In the genomic region with DNA sequence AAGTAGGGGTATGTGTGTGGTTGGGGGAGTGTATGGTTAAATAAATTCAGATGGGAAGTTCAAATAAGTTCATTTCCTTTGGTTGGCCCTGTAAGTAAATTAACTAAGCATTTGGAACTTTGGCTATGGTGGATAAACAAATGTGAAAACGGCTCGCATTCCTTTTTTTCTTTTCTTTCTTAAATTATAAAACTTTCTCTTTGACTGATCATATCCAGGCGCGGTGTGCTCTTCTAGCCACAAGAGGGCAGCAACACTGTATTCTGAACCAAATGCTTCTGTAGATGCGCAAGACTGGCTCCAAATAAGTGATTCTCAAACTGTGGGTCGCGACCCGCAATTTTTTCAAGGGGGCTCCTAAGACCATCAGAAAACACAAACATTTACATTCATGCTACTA, we compare ENCODE assay signal across 8 mouse cellular contexts.
DNase-seq lines count a peak whose midpoint lies in the region; ATAC-seq and TF ChIP-seq lines count a peak whose summit lies in the region.
"Had no signal": no experiment of that assay in that cellular context is flagged by ENCODE, and none has a peak within 500 bp of the region (broad histone marks: within the 10 kb centered on the region; RNA-seq: fewer than 3 reads in every experiment).

No protein-coding gene starts in this region.

- no peaks in the 10 kb centered on the region for H3K36me3 ChIP-seq in kidney, postnatal 0 days (ENCODE audit: insufficient read depth, low read length)
- H3K36me3 ChIP-seq: liver, embryonic 13.5 days had no signal

- H3K9me3 ChIP-seq in kidney, postnatal 0 days (replicated peaks; ENCODE audit: low read length), result no peaks in the 10 kb centered on the region
- H3K9me3 ChIP-seq: liver, embryonic 13.5 days had no signal

- H3K27me3 ChIP-seq in kidney, postnatal 0 days (ENCODE audit: insufficient read depth, low read length), result no peaks in the 10 kb centered on the region
- H3K27me3 ChIP-seq: liver, embryonic 13.5 days had no signal

- H3K4me3 ChIP-seq in kidney, postnatal 0 days (replicated peaks; ENCODE audit: low read depth, low read length), result no peak overlapping the region
- H3K4me3 ChIP-seq: liver, embryonic 13.5 days had no signal

- no peak overlapping the region for H3K9ac ChIP-seq in kidney, postnatal 0 days (ENCODE audit: low read depth, low read length)
- H3K9ac ChIP-seq: liver, embryonic 13.5 days had no signal

- peak; percentile 59 for DNase-seq in A20 (ENCODE audit: low read depth, low spot score)
- peak; percentile 65 for DNase-seq in cerebellum, adult 9-10 months
- peak; percentile 86 for DNase-seq in kidney, postnatal 0 days (ENCODE audit: low spot score)
- peak; percentile 9 to 24 for DNase-seq in lung, adult 18-20 months
- peak; percentile 83 for DNase-seq in retina, embryonic 14.5 days (ENCODE audit: low spot score)
- DNase-seq: liver, embryonic 13.5 days had no signal

- H3K4me2 ChIP-seq in kidney, postnatal 0 days (ENCODE audit: low read length), result peak overlapping the region; percentile 3; the same call in 1 of the 2 replicates
- H3K4me2 ChIP-seq: liver, embryonic 13.5 days had no signal

- ATAC-seq in CD4-positive, CD25-positive, alpha-beta regulatory T cell, adult 4 months, result peak; percentile 69
- ATAC-seq in frontal cortex, adult (ENCODE audit: low TSS enrichment), result peak; percentile 85
- ATAC-seq in kidney, postnatal 0 days (replicated peaks; ENCODE audit: low FRiP score, low read depth), result no peak

- 4% methylated on average over 8 of the region's 8 CpGs for WGBS in kidney, postnatal 0 days

- no peaks in the 10 kb centered on the region for H3K4me1 ChIP-seq in kidney, postnatal 0 days (replicated peaks; ENCODE audit: insufficient read depth, low read length)
- H3K4me1 ChIP-seq: liver, embryonic 13.5 days had no signal

- H3K27ac ChIP-seq in kidney, postnatal 0 days, result no peak overlapping the region
- H3K27ac ChIP-seq: liver, embryonic 13.5 days had no signal

- peak; percentile 89 for TF ChIP-seq CTCF in kidney, postnatal 0 days (IDR thresholded peaks at IDR 0.05; ENCODE audit: low read depth)

Comparison
In these comparisons a context has a peak if more than half of its experiments do, and no peak if none do; other contexts are left out.
1. DNase-seq: peak in every context shown above with its lines; median percentile 86 in kidney, postnatal 0 days; 83 in retina, embryonic 14.5 days; 65 in cerebellum, adult 9-10 months; 59 in A20; 16 in lung, adult 18-20 months.